Mouse (Mus musculus) gastrocnemius, adult 2 months (tissue): Measurements from ENCODE around the gene Gm42421. TPM values are rescaled to one million over a fixed set of nuclear protein-coding genes. Genes with fewer than 3 reads are reported as not detected.

ENCODE experiments used
- DNase-seq: peaks from one replicate; pipeline ENCODE4 v3.0.0; 2022
- H3K27ac ChIP-seq: fragments of 200-600 bp; 2 replicates; pipeline ENCODE4 v1.8.1; 2022; ENCODE audit warnings: mild to moderate bottlenecking
- H3K4me3 ChIP-seq: fragments of 200-600 bp; 2 replicates; pipeline ENCODE4 v1.8.1; 2022; ENCODE audit warnings: mild to moderate bottlenecking, moderate library complexity
- CTCF ChIP-seq: fragments of 200-600 bp; IDR thresholded peaks from 2 replicates; pipeline ENCODE4 v1.8.1; 2022; ENCODE audit warnings: antibody characterized with exemption, mild to moderate bottlenecking, moderate library complexity
- intact Hi-C: fragments of 180-260 bp; cut with DNase I; formaldehyde crosslinking; loops from one replicate; pipeline ENCODE4 v1.15.1; 2025
- total RNA-seq, 2 experiments: library from RNA; stranded (reverse); gene quantifications; 2 replicates each; pipeline ENCODE4 v1.2.3; 2021

The Gm42421 gene
- total RNA-seq, 2 experiments from 2014 or later, result not detected

DNA sequence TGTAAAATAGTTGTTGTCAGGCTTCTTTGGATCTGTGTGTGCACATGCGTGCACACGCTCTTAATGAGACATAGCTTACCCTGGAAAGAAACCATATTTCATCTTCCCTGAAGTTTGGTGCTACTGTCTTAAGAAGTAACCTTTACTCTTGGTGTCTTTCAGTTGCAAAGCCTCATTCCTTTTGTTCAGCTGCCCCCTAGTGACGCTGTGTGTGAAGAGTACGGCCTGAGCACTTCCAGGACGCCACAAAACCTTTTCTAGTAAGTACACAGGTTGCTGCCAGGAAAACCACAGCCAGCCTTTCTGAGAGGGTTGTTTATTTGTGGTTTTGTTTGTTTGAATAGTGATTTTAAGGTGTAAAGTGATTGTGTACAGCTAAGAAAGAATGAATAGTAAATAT lies 10.6 kb upstream of the Gm42421 start:
- DNase-seq, result peak; percentile 75
- Histone ChIP-seq H3K4me3 (no peak overlapping the region), H3K27ac (no peak overlapping the region)
- intact Hi-C loops, result loop anchor here (1.0 to 5.0 kb wide), 2 partner anchors 185 to 350 kb away; partner anchors contain the start of gene Usp42
- TF ChIP-seq CTCF, result peak; percentile 81

- no peak overlapping the region for H3K27ac ChIP-seq
- no peak for DNase-seq
- no peak overlapping the region for H3K4me3 ChIP-seq
- TF ChIP-seq CTCF, result no peak
- intact Hi-C loops, result loop anchor here (5.0 kb wide), 1 partner anchor 351 kb away; no protein-coding TSS in a partner anchor
These were observed 9.9 kb upstream of the Gm42421 start for GRCm38 (mm10) chr5:143918120-143918519.

DNA sequence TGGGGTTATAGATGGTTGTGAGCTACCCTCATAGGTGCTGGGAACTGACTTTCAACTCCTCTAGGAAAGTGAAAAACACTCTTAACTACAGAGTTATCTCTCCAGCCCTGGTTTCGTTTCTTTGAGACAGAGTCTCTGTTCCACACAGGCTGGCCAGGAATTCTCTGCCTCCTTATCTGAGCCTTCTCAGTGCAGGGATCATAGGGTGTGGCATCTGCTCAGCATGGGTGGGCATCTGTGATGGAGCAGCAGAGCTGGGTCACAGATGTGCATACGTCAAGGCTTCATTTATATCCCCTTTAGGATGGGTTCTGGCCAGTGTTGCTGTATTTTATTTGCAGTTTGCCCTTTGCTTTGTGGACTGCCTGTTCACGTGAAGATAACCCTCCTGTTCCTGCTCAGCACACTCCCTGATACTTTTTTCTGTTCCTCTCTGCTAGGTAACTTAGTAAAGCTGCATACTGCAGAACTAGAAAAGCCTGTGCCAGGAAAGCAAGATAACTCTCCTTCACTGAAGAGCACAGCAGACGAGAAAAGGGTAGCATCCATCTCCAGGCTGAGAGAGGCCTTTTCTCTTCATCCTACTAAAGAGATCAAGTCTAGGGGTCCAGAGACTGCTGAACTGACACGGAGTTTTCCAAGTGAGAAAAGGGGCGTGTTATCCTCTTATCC lies 3.1 kb upstream of the Gm42421 start:
- DNase-seq, result no peak
- intact Hi-C loops, result no loop called here
- Histone ChIP-seq H3K4me3 (no peak overlapping the region), H3K27ac (no peak overlapping the region)
- TF ChIP-seq CTCF, result no peak

- H3K4me3 ChIP-seq, result no peak overlapping the region
- no peak for TF ChIP-seq CTCF
- intact Hi-C loops, result no loop called here
- DNase-seq, result no peak
- no peak overlapping the region for H3K27ac ChIP-seq
These were observed 1.3 kb downstream of the Gm42421 start for GRCm38 (mm10) chr5:143929291-143929690.

DNA sequence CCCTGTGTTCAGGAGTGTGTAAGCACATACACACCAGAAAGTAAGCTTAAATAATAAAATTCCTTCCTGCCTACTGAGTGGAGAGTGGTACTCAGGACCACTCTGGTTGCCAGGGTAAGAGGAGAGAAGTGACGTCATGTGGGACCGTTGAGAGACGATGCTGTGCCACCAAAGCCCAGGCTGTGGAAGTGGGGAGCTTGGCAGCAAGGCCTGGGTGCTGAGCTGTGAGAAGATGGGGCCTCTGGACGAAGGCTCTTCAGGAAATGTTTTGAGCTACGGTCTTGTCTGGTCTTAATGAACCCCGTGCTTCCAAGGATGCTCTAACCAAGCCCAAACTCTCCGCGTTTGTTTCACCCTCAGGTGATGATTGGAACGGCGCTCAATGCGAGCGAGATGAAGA lies 2.7 kb downstream of the Gm42421 start:
- DNase-seq, result no peak
- no peak for TF ChIP-seq CTCF
- no peak overlapping the region for H3K4me3 ChIP-seq
- intact Hi-C loops, result no loop called here
- H3K27ac ChIP-seq, result no peak overlapping the region

GRCm38 (mm10) chr5:143931863-143932580 lies 4.0 kb downstream of the Gm42421 start:
- Histone ChIP-seq H3K4me3 (no peak overlapping the region), H3K27ac (no peak overlapping the region)
- intact Hi-C loops, result no loop called here
- no peak for TF ChIP-seq CTCF
- DNase-seq, result no peak

DNA sequence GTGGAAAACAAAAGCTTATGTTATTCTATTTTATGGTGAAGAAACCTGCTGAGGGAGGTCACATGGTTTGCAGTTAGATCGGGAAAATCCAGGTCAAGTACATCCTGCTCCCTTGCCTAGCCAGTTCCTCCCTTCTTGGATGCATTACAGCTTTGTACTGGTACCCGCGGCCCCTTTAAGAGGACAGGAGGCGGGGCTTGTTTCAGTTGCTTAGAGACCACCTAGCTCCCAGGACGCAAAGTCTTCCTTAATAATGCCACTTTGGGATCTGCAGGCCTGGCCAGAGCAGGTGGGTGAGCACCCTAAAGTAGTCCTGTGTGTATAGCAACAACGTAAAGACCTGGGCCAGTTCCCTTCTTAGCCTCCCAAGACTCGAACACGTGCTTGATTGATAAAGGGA lies 4.9 kb downstream of the Gm42421 start, which contains the start of gene Rsph10b:
Rsph10b (plus strand) TSS at position 205 of the 400 bp plus-strand sequence.
- no peak within 1 kb of the TSS for H3K4me3 ChIP-seq
- no peak for TF ChIP-seq CTCF
- intact Hi-C loops, result no loop called here
- DNase-seq, result no peak
- H3K27ac ChIP-seq, result no peak within 1 kb of the TSS

- no peak overlapping the region for H3K27ac ChIP-seq
- intact Hi-C loops, result no loop called here
- no peak overlapping the region for H3K4me3 ChIP-seq
- TF ChIP-seq CTCF, result no peak
- DNase-seq, result no peak
These were observed 5.4 kb downstream of the Gm42421 start for GRCm38 (mm10) chr5:143933414-143933813.

DNA sequence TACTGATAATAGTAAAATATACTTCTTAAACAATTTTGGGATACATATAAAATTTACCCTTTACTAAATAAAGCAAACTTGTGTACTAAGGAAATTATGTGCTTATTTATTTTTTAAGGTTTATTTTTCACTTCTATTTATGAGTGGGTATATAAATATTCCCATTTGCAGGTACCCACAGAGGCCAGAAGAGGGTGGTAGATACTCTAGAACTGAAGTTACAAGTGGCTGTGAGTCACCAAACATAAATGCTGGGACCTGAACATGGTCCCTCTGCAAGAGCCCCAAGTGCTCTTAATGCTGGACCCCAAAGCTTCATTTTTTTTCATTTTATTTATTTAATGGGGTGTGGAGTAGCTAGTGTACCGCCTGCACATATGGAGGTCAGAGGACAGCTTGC lies 5.9 kb downstream of the Gm42421 start:
- Histone ChIP-seq H3K4me3 (no peak overlapping the region), H3K27ac (no peak overlapping the region)
- peak; percentile 19; the same call in 1 of the 2 replicates for TF ChIP-seq CTCF
- intact Hi-C loops, result no loop called here
- DNase-seq, result no peak

GRCm38 (mm10) chr5:143936156-143936555 lies 8.2 kb downstream of the Gm42421 start:
- intact Hi-C loops, result no loop called here
- no peak for DNase-seq
- Histone ChIP-seq H3K27ac (no peak overlapping the region), H3K4me3 (no peak overlapping the region)
- TF ChIP-seq CTCF, result no peak

DNA sequence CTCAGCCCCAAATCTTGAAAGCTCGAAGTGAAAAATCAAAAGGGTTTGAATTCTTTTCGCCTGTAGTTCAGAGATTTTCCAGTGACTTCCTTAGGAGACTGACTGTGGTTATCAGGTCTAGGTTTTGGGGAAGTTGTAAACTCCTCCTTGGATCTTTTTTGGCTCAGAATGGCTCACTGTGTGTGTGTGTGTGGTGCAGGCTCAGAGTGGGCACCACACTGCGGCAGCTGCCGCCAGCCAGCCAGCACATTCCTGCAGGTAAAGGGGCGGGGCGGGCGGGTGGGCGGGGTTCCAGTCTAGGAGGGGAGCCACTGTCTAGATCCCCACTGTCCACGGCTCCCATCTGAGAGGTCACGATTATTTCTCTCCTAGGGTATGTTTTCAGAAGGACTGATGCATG lies 13.6 kb downstream of the Gm42421 start:
- Histone ChIP-seq H3K27ac (no peak overlapping the region), H3K4me3 (no peak overlapping the region)
- TF ChIP-seq CTCF, result no peak
- DNase-seq, result no peak
- intact Hi-C loops, result no loop called here

GRCm38 (mm10) chr5:143943231-143944125 lies 15.5 kb downstream of the Gm42421 start:
- no peak for DNase-seq
- intact Hi-C loops, result no loop called here
- Histone ChIP-seq H3K27ac (no peak overlapping the region), H3K4me3 (no peak overlapping the region)
- no peak for TF ChIP-seq CTCF

DNA sequence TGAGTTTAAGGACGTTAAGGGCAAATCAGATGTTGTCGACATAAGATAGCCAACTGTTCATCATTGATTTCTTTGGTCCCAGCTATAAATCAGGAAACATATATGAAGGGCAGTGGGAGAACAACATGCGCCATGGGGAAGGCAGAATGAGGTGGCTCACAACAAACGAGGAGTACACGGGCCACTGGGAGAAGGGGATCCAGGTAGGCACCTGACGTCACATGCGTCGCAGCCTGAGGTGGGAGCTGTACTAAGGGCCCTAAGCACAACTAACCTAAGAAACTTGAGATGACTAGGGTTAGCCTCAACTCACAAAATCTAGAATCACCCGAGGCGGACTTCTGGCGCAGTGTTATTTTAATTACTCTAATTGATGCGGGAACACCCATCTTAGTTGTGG lies 20.4 kb downstream of the Gm42421 start:
- DNase-seq, result no peak
- Histone ChIP-seq H3K4me3 (no peak overlapping the region), H3K27ac (no peak overlapping the region)
- intact Hi-C loops, result no loop called here
- no peak for TF ChIP-seq CTCF
